Mouse (Mus musculus): ENCODE results near the gene Fopnl. TPM values are rescaled to one million over a fixed set of nuclear protein-coding genes. Genes with fewer than 3 reads are reported as not detected.

Gene Fopnl
- polyA plus RNA-seq, 1 experiment from 2014 or later = 163 TPM

GRCm38 (mm10) chr16:14303148-14303547 lies 14.1 kb downstream of the Fopnl start:
- H3K4me2 ChIP-seq (replicated peaks) = no peak overlapping the region
- no peak for ATAC-seq (ENCODE audit: low FRiP score)
- H3K36me3 ChIP-seq = peaks cover 56% of the 10 kb centered on the region
- no peak overlapping the region for H3K4me3 ChIP-seq
- 82% methylated on average over 2 of the region's 2 CpGs for WGBS
- no peaks in the 10 kb centered on the region for H3K9me3 ChIP-seq (replicated peaks)
- H3K4me1 ChIP-seq = no peaks in the 10 kb centered on the region
- H3K9ac ChIP-seq = no peak overlapping the region
- H3K27ac ChIP-seq = no peak overlapping the region
- H3K27me3 ChIP-seq = no peaks in the 10 kb centered on the region

GRCm38 (mm10) chr16:14298461-14298860 lies 18.7 kb downstream of the Fopnl start:
- Histone ChIP-seq H3K4me1 (no peaks in the 10 kb centered on the region), H3K27ac (no peak overlapping the region), H3K4me2 (replicated peaks) (no peak overlapping the region), H3K27me3 (no peaks in the 10 kb centered on the region), H3K9me3 (replicated peaks) (no peaks in the 10 kb centered on the region), H3K9ac (no peak overlapping the region), H3K4me3 (no peak overlapping the region), H3K36me3 (peaks cover 44% of the 10 kb centered on the region)
- 99% methylated on average over 4 of the region's 4 CpGs for WGBS
- ATAC-seq (ENCODE audit: low FRiP score) = no peak

- Histone ChIP-seq H3K9ac (no peak overlapping the region), H3K27me3 (peaks cover 7% of the 10 kb centered on the region), H3K4me2 (replicated peaks) (no peak overlapping the region), H3K4me1 (0 out of 2 replicates have a peak, but pooled peaks cover 2% of the 10 kb centered on the region), H3K4me3 (no peak overlapping the region), H3K27ac (no peak overlapping the region), H3K36me3 (peaks cover 37% of the 10 kb centered on the region), H3K9me3 (replicated peaks) (no peaks in the 10 kb centered on the region)
- ATAC-seq (ENCODE audit: low FRiP score) = no peak
- 95% methylated on average over 4 of the region's 4 CpGs for WGBS
Measured at GRCm38 (mm10) chr16:14297746-14298145, 19.5 kb downstream of the Fopnl start.

GRCm38 (mm10) chr16:14297137-14297536 lies 20.1 kb downstream of the Fopnl start:
- 88% methylated on average over 3 of the region's 3 CpGs for WGBS

GRCm38 (mm10) chr16:14296544-14297124 lies 20.6 kb downstream of the Fopnl start:
- H3K9ac ChIP-seq = no peak overlapping the region
- no peak for ATAC-seq (ENCODE audit: low FRiP score)
- H3K9me3 ChIP-seq (replicated peaks) = no peaks in the 10 kb centered on the region
- peaks cover 11% of the 10 kb centered on the region for H3K4me1 ChIP-seq
- H3K27ac ChIP-seq = no peak overlapping the region
- H3K27me3 ChIP-seq = peaks cover 17% of the 10 kb centered on the region
- no peak overlapping the region for H3K4me2 ChIP-seq (replicated peaks)
- 82% methylated on average over 2 of the region's 2 CpGs for WGBS
- H3K4me3 ChIP-seq = no peak overlapping the region
- peaks cover 33% of the 10 kb centered on the region for H3K36me3 ChIP-seq

More at GRCm38 (mm10) chr16:14297137-14297536, 20.1 kb downstream of the Fopnl start:
- Histone ChIP-seq H3K9me3 (replicated peaks) (no peaks in the 10 kb centered on the region), H3K27ac (no peak overlapping the region), H3K27me3 (peaks cover 13% of the 10 kb centered on the region), H3K4me1 (peaks cover 6% of the 10 kb centered on the region), H3K4me2 (replicated peaks) (no peak overlapping the region), H3K36me3 (peaks cover 35% of the 10 kb centered on the region), H3K9ac (no peak overlapping the region), H3K4me3 (no peak overlapping the region)
- ATAC-seq (ENCODE audit: low FRiP score) = no peak

- Histone ChIP-seq H3K27ac (no peak overlapping the region), H3K4me3 (no peak overlapping the region), H3K9me3 (replicated peaks) (no peaks in the 10 kb centered on the region), H3K36me3 (peaks cover 19% of the 10 kb centered on the region), H3K4me1 (peaks cover 15% of the 10 kb centered on the region), H3K4me2 (replicated peaks) (no peak overlapping the region), H3K27me3 (peaks cover 27% of the 10 kb centered on the region), H3K9ac (no peak overlapping the region)
- 90% methylated on average over 2 of the region's 2 CpGs for WGBS
- ATAC-seq (ENCODE audit: low FRiP score) = no peak
Measured at GRCm38 (mm10) chr16:14295291-14295690, 21.9 kb downstream of the Fopnl start.

GRCm38 (mm10) chr16:14292205-14293199 lies 24.7 kb downstream of the Fopnl start:
- Histone ChIP-seq H3K4me1 (peaks cover 15% of the 10 kb centered on the region), H3K27me3 (peaks cover 27% of the 10 kb centered on the region), H3K4me2 (replicated peaks) (peak overlapping the region; percentile 47), H3K27ac (no peak overlapping the region), H3K9ac (no peak overlapping the region), H3K9me3 (replicated peaks) (no peaks in the 10 kb centered on the region), H3K4me3 (peak overlapping the region; percentile 25), H3K36me3 (0 out of 2 replicates have a peak, but pooled peaks cover 3% of the 10 kb centered on the region)
- WGBS = 14% methylated on average over 31 of the region's 31 CpGs
- ATAC-seq (ENCODE audit: low FRiP score) = 0 out of 2 replicates have a peak, but pooled peaks have one; percentile 31

GRCm38 (mm10) chr16:14291223-14291622 lies 26.0 kb downstream of the Fopnl start, which contains the start of gene Myh11:
Gene Myh11 (minus strand): TSS chr16:14291372.
- Histone ChIP-seq H3K27me3 (peaks cover 27% of the 10 kb centered on the region), H3K9me3 (replicated peaks) (no peaks in the 10 kb centered on the region), H3K4me2 (replicated peaks) (peak within 1 kb of the TSS; percentile 47), H3K36me3 (no peaks in the 10 kb centered on the region), H3K4me3 (peak within 1 kb of the TSS; percentile 25), H3K27ac (no peak within 1 kb of the TSS), H3K9ac (no peak within 1 kb of the TSS), H3K4me1 (peaks cover 15% of the 10 kb centered on the region)
- ATAC-seq (ENCODE audit: low FRiP score) = peak; percentile 41; the same call in 1 of the 2 replicates
- 5% methylated on average over 16 of the region's 16 CpGs for WGBS

- no peak overlapping the region for H3K4me2 ChIP-seq (replicated peaks)
- no peak overlapping the region for H3K27ac ChIP-seq
- H3K4me1 ChIP-seq = no peaks in the 10 kb centered on the region
- H3K9me3 ChIP-seq (replicated peaks) = no peaks in the 10 kb centered on the region
- ATAC-seq (ENCODE audit: low FRiP score) = no peak
- no peaks in the 10 kb centered on the region for H3K36me3 ChIP-seq
- H3K9ac ChIP-seq = no peak overlapping the region
- no peak overlapping the region for H3K4me3 ChIP-seq
- H3K27me3 ChIP-seq = no peaks in the 10 kb centered on the region
- 71% methylated on average over 4 of the region's 4 CpGs for WGBS
Measured at GRCm38 (mm10) chr16:14272374-14272965, 44.7 kb downstream of the Fopnl start.

- no peaks in the 10 kb centered on the region for H3K36me3 ChIP-seq
- 55% methylated on average over 4 of the region's 4 CpGs for WGBS
- no peaks in the 10 kb centered on the region for H3K27me3 ChIP-seq
- H3K9me3 ChIP-seq (replicated peaks) = no peaks in the 10 kb centered on the region
- ATAC-seq (ENCODE audit: low FRiP score) = no peak
- H3K9ac ChIP-seq = no peak overlapping the region
- no peaks in the 10 kb centered on the region for H3K4me1 ChIP-seq
- H3K27ac ChIP-seq = no peak overlapping the region
- H3K4me3 ChIP-seq = no peak overlapping the region
- no peak overlapping the region for H3K4me2 ChIP-seq (replicated peaks)
Measured at GRCm38 (mm10) chr16:14265203-14265920, 51.8 kb downstream of the Fopnl start.

- H3K4me2 ChIP-seq (replicated peaks) = no peak overlapping the region
- H3K4me3 ChIP-seq = no peak overlapping the region
- no peak overlapping the region for H3K27ac ChIP-seq
- H3K9ac ChIP-seq = no peak overlapping the region
- 86% methylated on average over 2 of the region's 2 CpGs for WGBS
- ATAC-seq (ENCODE audit: low FRiP score) = no peak
- no peaks in the 10 kb centered on the region for H3K4me1 ChIP-seq
- no peaks in the 10 kb centered on the region for H3K36me3 ChIP-seq
- no peaks in the 10 kb centered on the region for H3K27me3 ChIP-seq
- no peaks in the 10 kb centered on the region for H3K9me3 ChIP-seq (replicated peaks)
Measured at GRCm38 (mm10) chr16:14264504-14264903, 52.7 kb downstream of the Fopnl start.

Measured in hindbrain, embryonic 12.5 days (tissue).